Mouse (Mus musculus): ENCODE results near the gene Arg2.
A peak's percentile ranks its signal among the peaks of the same experiment; 100 is the strongest.
"Not testable (repeated sequence)": the region's sequence is repeated elsewhere in the genome, so short reads cannot be mapped to it uniquely, and the experiment has no call there.

The Arg2 gene

GRCm38 (mm10) chr12:79171269-79171995, 40.9 kb downstream of the Arg2 start:
- DNase-seq (ENCODE audit: low spot score in 2 of 2): no peak

DNA sequence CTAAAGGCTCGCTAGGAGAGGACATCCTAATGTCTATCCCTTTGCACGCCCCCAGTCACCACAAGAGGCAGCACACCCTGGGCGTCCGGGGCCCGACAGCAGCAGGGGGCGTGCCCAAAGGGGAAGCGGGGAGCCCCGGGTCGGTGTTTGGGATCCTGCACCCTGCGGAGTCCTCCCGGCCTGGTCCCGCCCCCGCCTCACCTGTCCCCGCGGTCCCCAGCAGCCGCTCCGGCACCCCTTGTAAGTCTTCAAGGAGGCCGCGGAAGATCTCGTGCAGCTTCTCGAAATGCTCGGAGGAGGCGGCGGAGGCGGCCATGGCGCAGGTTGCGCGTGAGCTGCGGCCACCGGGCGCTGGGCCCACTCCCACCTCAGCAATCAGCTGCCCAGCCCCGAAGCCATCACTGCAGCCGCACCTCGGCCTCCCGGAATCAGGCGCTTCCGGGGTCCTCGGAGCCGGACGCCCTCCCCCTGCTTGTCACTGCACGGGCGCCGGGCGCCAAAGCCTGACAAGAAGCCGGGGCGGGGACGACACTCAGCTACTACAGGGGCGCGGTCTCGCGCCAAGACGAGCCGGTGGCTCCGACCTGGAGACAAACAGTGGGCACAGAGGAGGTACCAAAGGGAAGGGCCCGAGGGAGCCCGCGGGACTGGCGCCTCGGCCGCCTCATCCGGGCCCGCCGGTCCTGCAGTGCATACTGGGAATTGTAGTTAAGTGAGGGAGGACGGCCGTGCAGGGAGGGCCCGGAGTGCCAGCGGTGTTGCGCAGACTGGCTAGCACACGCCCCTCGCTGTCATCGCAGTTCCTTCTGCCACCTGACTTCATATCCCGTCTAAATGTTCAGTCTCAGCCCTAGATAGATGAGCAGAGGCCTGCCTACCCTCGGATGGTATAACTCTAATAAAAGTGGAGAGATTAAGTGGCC, 41.7 kb downstream of the Arg2 start, which contains the start of gene Vti1b:
Gene Vti1b (minus strand): TSS at position 649 of the 923 bp plus-strand sequence.
- peak; percentile 90 to 92 for DNase-seq (ENCODE audit: low spot score in 2 of 2)

DNA sequence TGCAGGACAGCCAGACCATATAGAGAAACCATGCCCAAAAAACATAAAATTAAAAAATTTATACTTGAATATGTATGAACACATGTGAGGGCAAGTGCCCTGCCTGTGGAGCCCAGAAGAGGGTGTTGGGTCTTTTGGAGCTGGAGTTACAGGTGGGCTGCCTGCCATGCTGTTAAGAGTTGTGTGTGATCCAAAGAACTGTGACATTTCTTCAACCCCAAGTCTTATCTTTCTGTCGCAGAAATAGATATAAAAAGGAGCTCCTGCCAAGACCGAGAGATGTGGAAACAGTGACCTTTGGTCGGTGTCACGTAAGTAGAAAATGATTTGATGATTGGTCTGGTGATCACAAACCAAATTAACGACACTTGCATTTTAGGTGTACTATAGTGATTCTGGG, 43.1 kb downstream of the Arg2 start:
- no peak for DNase-seq (ENCODE audit: low spot score in 2 of 2)

GRCm38 (mm10) chr12:79175998-79176397, 45.4 kb downstream of the Arg2 start:
- no peak for DNase-seq (ENCODE audit: low spot score in 2 of 2)

DNA sequence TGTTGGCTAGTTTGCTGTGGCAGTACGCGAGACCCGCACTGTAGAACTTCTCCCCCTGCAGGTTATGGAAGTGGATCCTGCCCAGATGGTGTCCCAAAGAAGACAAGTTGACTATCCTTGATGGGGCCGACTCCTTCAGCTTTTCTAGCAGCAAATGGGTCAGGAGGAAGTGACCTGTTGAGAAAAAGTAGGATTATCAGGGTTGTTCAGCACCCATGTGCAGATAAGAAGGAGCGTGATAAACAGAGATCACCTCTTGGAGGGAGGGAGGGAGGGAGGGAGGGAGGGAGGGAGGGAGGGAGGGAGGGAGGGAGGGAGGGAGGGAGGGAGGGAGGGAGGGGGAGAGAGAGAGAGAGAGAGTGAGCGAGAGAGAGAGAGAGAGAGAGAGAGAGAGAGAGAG, 54.6 kb downstream of the Arg2 start:
- DNase-seq (ENCODE audit: low spot score in 2 of 2): not testable (repeated sequence)

DNA sequence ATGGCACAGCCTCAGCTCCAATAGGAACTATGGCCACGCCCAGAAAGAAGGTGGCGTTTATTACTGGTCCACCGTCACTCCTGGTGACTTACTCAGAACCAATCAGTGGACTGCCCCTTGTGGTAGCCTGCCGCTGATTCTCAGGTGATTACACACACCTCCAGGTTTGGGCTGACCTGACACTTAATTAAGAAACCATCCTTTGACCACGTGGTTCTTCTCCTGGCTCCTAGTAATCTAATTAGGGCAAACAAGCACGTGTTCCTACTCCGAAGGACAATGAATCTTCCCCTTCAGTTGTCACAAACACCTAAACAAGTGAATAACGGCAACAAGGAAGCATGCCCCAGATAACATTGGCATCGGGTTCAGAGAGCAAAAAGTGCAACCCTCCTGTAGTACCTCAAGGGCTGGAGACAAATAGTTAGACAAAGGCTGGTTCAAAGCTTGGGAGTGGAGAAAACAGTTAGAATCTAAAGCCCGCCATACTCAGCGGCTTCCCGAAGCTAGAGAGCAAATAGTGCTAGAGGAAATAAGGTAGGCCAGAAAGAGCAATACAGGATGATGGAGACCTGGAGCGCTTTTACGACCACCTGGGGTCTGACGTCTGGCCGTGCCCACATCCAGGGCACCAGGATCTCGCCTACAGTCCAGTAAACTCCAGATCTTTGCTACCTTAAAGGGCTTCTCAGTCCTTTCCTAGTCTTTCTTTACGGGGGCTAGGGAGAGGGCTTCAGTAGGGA, 60.5 kb downstream of the Arg2 start:
- DNase-seq (ENCODE audit: low spot score in 2 of 2): peak; percentile 29 to 38

DNA sequence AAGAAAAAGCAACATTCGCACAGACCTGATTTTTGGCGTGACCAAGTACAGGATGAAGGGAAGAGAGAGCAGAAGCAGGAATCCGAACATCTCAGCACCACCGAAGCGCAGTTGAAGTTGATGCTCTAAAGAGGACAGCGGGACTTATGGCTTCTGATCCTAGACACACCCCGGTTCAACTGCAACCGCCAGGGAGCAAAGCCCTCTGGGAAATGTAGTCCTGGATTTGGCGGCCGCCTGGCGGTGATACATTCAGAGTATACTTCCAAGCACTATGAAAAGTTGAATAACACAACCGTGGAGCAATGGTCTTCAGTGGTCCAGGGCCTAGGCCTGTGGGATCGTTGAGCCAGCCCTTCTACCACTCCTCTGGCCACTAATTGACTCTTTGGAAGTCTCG, 61.1 kb downstream of the Arg2 start:
- peak; percentile 64 to 71 for DNase-seq (ENCODE audit: low spot score in 2 of 2)

- DNase-seq (ENCODE audit: low spot score in 2 of 2): no peak
These were observed 61.6 kb downstream of the Arg2 start, which contains the start of gene Rdh11 for GRCm38 (mm10) chr12:79192193-79192592. Gene Rdh11 (minus strand): TSS chr12:79192293.

DNA sequence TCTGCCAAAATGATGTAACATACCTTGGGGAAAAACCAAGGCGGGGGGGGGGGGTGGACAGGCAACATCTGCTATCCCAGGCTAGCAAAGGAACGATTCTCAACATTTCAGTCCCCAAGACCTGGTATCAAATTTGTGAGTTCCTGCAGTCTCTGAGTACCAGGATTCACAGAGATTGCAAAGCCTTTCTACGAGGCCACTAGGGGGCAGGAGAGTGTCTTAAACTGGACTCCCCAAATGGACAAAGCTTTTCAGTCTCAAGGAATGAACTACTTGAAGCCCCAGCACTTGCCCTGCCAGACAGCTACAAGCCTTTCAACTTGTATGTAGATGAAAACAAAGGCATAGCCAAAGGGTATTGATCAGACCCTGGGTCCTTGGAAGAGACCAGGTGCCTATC, 62.9 kb downstream of the Arg2 start:
- DNase-seq (ENCODE audit: low spot score in 2 of 2): peak; percentile 44 to 74

DNA sequence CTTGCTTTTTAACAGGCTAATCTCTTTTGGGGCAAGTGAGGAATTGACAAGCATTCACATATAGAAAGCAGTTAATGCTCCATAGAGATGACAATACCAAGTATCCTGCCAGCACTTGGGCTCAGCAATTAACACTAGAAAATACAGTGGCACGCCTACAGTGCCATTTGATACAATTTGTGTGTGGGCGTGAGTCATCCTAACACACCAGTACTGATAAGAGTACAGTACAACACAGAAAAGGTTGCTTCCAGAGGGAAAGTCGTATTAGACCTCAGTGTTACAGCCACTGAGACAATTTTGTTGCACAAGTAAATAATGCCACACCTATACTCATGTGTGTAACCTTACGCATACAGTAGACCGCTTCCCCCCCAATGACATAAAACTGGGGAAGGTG, 66.5 kb downstream of the Arg2 start:
- no peak for DNase-seq (ENCODE audit: low spot score in 2 of 2)

GRCm38 (mm10) chr12:79201882-79202281, 71.3 kb downstream of the Arg2 start:
- DNase-seq (ENCODE audit: low spot score in 2 of 2): no peak
